Mouse (Mus musculus) liver, embryonic 14.5 days (tissue): ENCODE results near the gene Olfr463. TPM values are rescaled to one million over a fixed set of nuclear protein-coding genes. Genes with fewer than 3 reads are reported as not detected.

ENCODE experiments used
- ATAC-seq: fragments of 200-750 bp; cut with Nextera tagmentation; 2 replicates; pipeline ENCODE4 v1.8.0; 2017; ENCODE audit warnings: moderate number of reproducible peaks, mild to moderate bottlenecking, moderate library complexity; ENCODE audit not compliant: insufficient read depth
- DNase-seq, 3 experiments: peaks; one replicate each; pipeline ENCODE4 v3.0.0-alpha.2; 2012 to 2013; ENCODE audit warnings: low read depth in 3 of 3, low spot score in 3 of 3
- H3K27ac ChIP-seq: fragments of 300-500 bp; sonication (generic); 2 replicates; pipeline ENCODE4 v1.5.1; 2014; ENCODE audit warnings: moderate library complexity, mild to moderate bottlenecking, control low read depth, inconsistent platforms
- H3K27me3 ChIP-seq: fragments of 300-500 bp; sonication (generic); 2 replicates; pipeline ENCODE4 v1.6.1; 2014; ENCODE audit warnings: mild to moderate bottlenecking, low read length, moderate library complexity; ENCODE audit not compliant: control insufficient read depth, insufficient read depth
- H3K36me3 ChIP-seq: fragments of 300-500 bp; sonication (generic); replicated peaks from 2 replicates; pipeline ENCODE4 v1.6.1; 2014; ENCODE audit warnings: low read depth; ENCODE audit not compliant: control insufficient read depth, insufficient read depth
- H3K4me1 ChIP-seq, 2 experiments: fragments of 200-500 bp in 1 of 2; fragments of 300-500 bp in 1 of 2; sonication (generic) in 1 of 2; replicated peaks; 2 replicates each; pipeline ENCODE4 v1.6.1; 2012 to 2014; ENCODE audit warnings: antibody characterized with exemption in 1 of 2, inconsistent platforms in 1 of 2, low read length in 1 of 2; ENCODE audit not compliant: control insufficient read depth in 2 of 2, insufficient read depth in 2 of 2
- H3K4me2 ChIP-seq: fragments of 300-500 bp; sonication (generic); 2 replicates; pipeline ENCODE4 v1.6.1; 2014; ENCODE audit warnings: low read depth, mild to moderate bottlenecking, control low read depth, moderate library complexity
- H3K4me3 ChIP-seq, 2 experiments: fragments of 200-500 bp in 1 of 2; fragments of 300-500 bp in 1 of 2; sonication (generic) in 1 of 2; 2 replicates each; pipeline ENCODE4 v1.5.1; 2012 to 2014; ENCODE audit warnings: low read depth in 2 of 2, low read length in 2 of 2, mild to moderate bottlenecking in 2 of 2, control low read depth in 1 of 2, inconsistent platforms in 1 of 2, moderate library complexity in 1 of 2; ENCODE audit not compliant: insufficient read depth in 1 of 2
- H3K9ac ChIP-seq: fragments of 300-500 bp; sonication (generic); replicated peaks from 2 replicates; pipeline ENCODE4 v1.6.1; 2014; ENCODE audit warnings: mild to moderate bottlenecking, control low read depth, moderate library complexity
- H3K9me3 ChIP-seq: fragments of 300-500 bp; sonication (generic); 2 replicates; pipeline ENCODE4 v1.6.1; 2016; ENCODE audit warnings: low read length, mixed read lengths; ENCODE audit not compliant: control insufficient read depth
- CTCF ChIP-seq: IDR thresholded peaks from 2 replicates; pipeline ENCODE4 v1.5.1; 2016; ENCODE audit warnings: antibody characterized with exemption, low read depth, control low read depth
- EP300 ChIP-seq: IDR thresholded peaks from 2 replicates; pipeline ENCODE4 v1.6.1; 2016; ENCODE audit warnings: antibody characterized with exemption, low read depth
- WGBS: fragments of 180-500 bp; shearing (Covaris S2); extraction: QIAGEN DNeasy Blood & Tissue Kit; methylation state at CpG from one replicate; pipeline ENCODE4 v1.1.7; 2014; ENCODE audit not compliant: insufficient replicate concordance; 5-methylcytosine and 5-hydroxymethylcytosine counted together
- polyA plus RNA-seq, 2 experiments: library from polyadenylated mRNA; depleted of rRNA in 1 of 2; stranded (reverse) in 1 of 2; unstranded in 1 of 2; fragments of >200 nt; fragmentation: Nextera tagmentation in 1 of 2; extraction: Ambion mirVana in 1 of 2; gene quantifications; 2 replicates each; pipeline versions ENCODE4 v1.2.1 to v1.2.3; 2012 to 2014

Gene Olfr463
- polyA plus RNA-seq, 2 experiments = not detected

DNA sequence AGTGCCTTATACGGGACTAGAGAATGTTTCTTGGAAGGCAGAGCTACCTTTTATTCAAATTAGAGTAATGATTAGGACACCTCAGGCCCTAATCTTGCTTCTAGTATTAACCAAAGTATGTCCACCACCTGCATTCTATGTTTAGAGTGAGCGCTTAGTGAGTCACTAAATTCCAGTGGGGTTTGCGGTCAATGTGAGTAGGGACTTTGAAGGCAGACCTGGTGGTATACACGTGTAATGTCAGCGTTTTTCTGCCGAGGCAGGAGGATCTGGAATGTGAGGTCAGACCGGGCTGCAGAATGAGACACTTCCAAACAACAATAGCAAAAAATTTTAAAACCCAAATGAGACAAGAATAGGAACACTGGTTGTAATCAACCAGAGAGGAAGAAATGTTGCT is 42.6 kb downstream of the Olfr463 start:
- Histone ChIP-seq H3K27ac (no peak overlapping the region), H3K9me3 (no peaks in the 10 kb centered on the region), H3K9ac (no peak overlapping the region), H3K36me3 (no peaks in the 10 kb centered on the region), H3K27me3 (no peaks in the 10 kb centered on the region), H3K4me2 (no peak overlapping the region), H3K4me1 (peaks cover 4 to 6% of the 10 kb centered on the region in 2 experiments; a peak in 3 of 4 replicates), H3K4me3 (no peak overlapping the region)
- WGBS = 63% methylated on average over 7 of the region's 7 CpGs
- DNase-seq = no peak
- TF ChIP-seq EP300 (no peak), CTCF (no peak)
- ATAC-seq = no peak

DNA sequence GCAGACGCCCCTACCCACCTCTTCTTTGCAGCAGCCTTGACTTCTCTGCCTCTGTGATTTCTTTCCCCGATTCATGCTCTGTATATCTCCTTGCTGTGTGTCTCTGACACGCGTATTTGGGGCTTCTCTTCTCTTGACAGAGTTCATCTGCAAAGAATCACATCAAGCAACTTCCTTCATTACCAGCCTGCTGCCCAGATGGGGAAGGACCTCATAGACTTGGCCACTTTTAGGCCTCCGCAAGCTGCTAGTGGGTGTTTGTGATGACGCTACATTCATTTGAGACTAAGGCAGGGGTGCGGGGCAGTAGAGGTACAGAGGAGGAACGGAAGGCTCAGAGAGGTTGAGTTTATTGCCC is 43.6 kb downstream of the Olfr463 start:
- Histone ChIP-seq H3K4me3 (peak overlapping the region; percentile 61 to 67), H3K9ac (peak overlapping the region; percentile 40; the same call in 1 of the 2 replicates), H3K27ac (no peak overlapping the region), H3K27me3 (no peaks in the 10 kb centered on the region), H3K4me2 (peak overlapping the region; percentile 78), H3K4me1 (peaks cover 4 to 6% of the 10 kb centered on the region in 2 experiments; a peak in 3 of 4 replicates), H3K9me3 (no peaks in the 10 kb centered on the region), H3K36me3 (no peaks in the 10 kb centered on the region)
- 39% methylated on average over 8 of the region's 8 CpGs for WGBS
- DNase-seq (no peak), ATAC-seq (no peak)
- TF ChIP-seq EP300 = no peak
- no peak for TF ChIP-seq CTCF

GRCm38 (mm10) chr11:87852690-87853596 is 44.2 kb downstream of the Olfr463 start, which contains the start of gene Mks1:
Gene Mks1 (plus strand): TSS chr11:87853215.
- DNase-seq = peak; percentile 66 to 73 (median 71)
- H3K9ac ChIP-seq = peak within 1 kb of the TSS; percentile 40
- no peak within 1 kb of the TSS for H3K27ac ChIP-seq
- H3K4me3 ChIP-seq = peak within 1 kb of the TSS; percentile 61 to 67
- peak within 1 kb of the TSS; percentile 78 for H3K4me2 ChIP-seq
- H3K4me1 ChIP-seq = peaks cover 4 to 6% of the 10 kb centered on the region in 2 experiments; a peak in 3 of 4 replicates
- no peaks in the 10 kb centered on the region for H3K9me3 ChIP-seq
- TF ChIP-seq CTCF (no peak), EP300 (no peak)
- H3K36me3 ChIP-seq = no peaks in the 10 kb centered on the region
- peak; percentile 73 for ATAC-seq
- no peaks in the 10 kb centered on the region for H3K27me3 ChIP-seq
- WGBS = 3% methylated on average over 40 of the region's 40 CpGs

GRCm38 (mm10) chr11:87847884-87848283 is 49.3 kb downstream of the Olfr463 start:
- H3K36me3 ChIP-seq = no peaks in the 10 kb centered on the region
- 0 out of 4 replicates have a peak, but pooled peaks cover 0 to 2% of the 10 kb centered on the region in 2 experiments for H3K4me1 ChIP-seq
- no peak overlapping the region for H3K27ac ChIP-seq
- no peaks in the 10 kb centered on the region for H3K9me3 ChIP-seq
- TF ChIP-seq EP300 = no peak
- no peak for TF ChIP-seq CTCF
- no peak overlapping the region for H3K4me3 ChIP-seq
- 57% methylated on average over 6 of the region's 6 CpGs for WGBS
- H3K27me3 ChIP-seq = no peaks in the 10 kb centered on the region
- no peak overlapping the region for H3K4me2 ChIP-seq
- no peak overlapping the region for H3K9ac ChIP-seq
- DNase-seq (no peak), ATAC-seq (no peak)

GRCm38 (mm10) chr11:87846968-87847600 is 50.1 kb downstream of the Olfr463 start:
- H3K4me2 ChIP-seq = no peak overlapping the region
- ATAC-seq (no peak), DNase-seq (no peak)
- 69% methylated on average over 12 of the region's 12 CpGs for WGBS
- no peaks in the 10 kb centered on the region for H3K27me3 ChIP-seq
- no peaks in the 10 kb centered on the region for H3K36me3 ChIP-seq
- H3K9ac ChIP-seq = no peak overlapping the region
- no peaks in the 10 kb centered on the region for H3K4me1 ChIP-seq
- no peak overlapping the region for H3K4me3 ChIP-seq
- no peaks in the 10 kb centered on the region for H3K9me3 ChIP-seq
- H3K27ac ChIP-seq = no peak overlapping the region
- no peak for TF ChIP-seq EP300
- TF ChIP-seq CTCF = no peak

Other genes with a start within 250 kb of the Olfr463 start
- gene Rnf43, start 234.7 kb downstream of the Olfr463 start, polyA plus RNA-seq (2012; rRNA removed) = 3.5 and 4.2 TPM in 2 replicates
- gene Rnf43, start 234.7 kb downstream of the Olfr463 start, polyA plus RNA-seq (2014; fragmentation: Nextera tagmentation; extraction: Ambion mirVana) = 4.5 and 5.0 TPM in 2 replicates
- gene Supt4a, start 159.8 kb downstream of the Olfr463 start, polyA plus RNA-seq (2012; rRNA removed) = 111 TPM in 2 replicates
- gene Supt4a, start 159.8 kb downstream of the Olfr463 start, polyA plus RNA-seq (2014; fragmentation: Nextera tagmentation; extraction: Ambion mirVana) = 211 and 214 TPM in 2 replicates
- gene Tspoap1, start 136.8 kb downstream of the Olfr463 start, polyA plus RNA-seq (2012; rRNA removed) = 5.4 and 5.5 TPM in 2 replicates
- 1.1 and 2.4 TPM in 2 replicates for gene Tspoap1, start 136.8 kb downstream of the Olfr463 start, polyA plus RNA-seq (2014; fragmentation: Nextera tagmentation; extraction: Ambion mirVana)
- 142 and 163 TPM in 2 replicates for gene Mpo, start 103.8 kb downstream of the Olfr463 start, polyA plus RNA-seq (2012; rRNA removed)
- 301 and 360 TPM in 2 replicates for gene Mpo, start 103.8 kb downstream of the Olfr463 start, polyA plus RNA-seq (2014; fragmentation: Nextera tagmentation; extraction: Ambion mirVana)
- 0.02 TPM in 1 of 2 replicates, not detected in the other for gene Lpo, start 69.1 kb downstream of the Olfr463 start, polyA plus RNA-seq (2012; rRNA removed)
- not detected in 2 replicates for gene Lpo, start 69.1 kb downstream of the Olfr463 start, polyA plus RNA-seq (2014; fragmentation: Nextera tagmentation; extraction: Ambion mirVana)
- gene Mks1, start 44.2 kb downstream of the Olfr463 start, polyA plus RNA-seq (2012; rRNA removed) = 2.0 and 2.3 TPM in 2 replicates
- 0.71 and 0.86 TPM in 2 replicates for gene Mks1, start 44.2 kb downstream of the Olfr463 start, polyA plus RNA-seq (2014; fragmentation: Nextera tagmentation; extraction: Ambion mirVana)
- 3.4 and 3.8 TPM in 2 replicates for gene Epx, start 21.9 kb downstream of the Olfr463 start, polyA plus RNA-seq (2012; rRNA removed)
- gene Epx, start 21.9 kb downstream of the Olfr463 start, polyA plus RNA-seq (2014; fragmentation: Nextera tagmentation; extraction: Ambion mirVana) = 0.39 and 0.65 TPM in 2 replicates
- not detected in 2 replicates for gene Olfr462, start 5.1 kb downstream of the Olfr463 start, polyA plus RNA-seq (2012; rRNA removed)
- not detected in 2 replicates for gene Olfr462, start 5.1 kb downstream of the Olfr463 start, polyA plus RNA-seq (2014; fragmentation: Nextera tagmentation; extraction: Ambion mirVana)
- not detected in 2 replicates for gene Olfr464, start 23.6 kb upstream of the Olfr463 start, polyA plus RNA-seq (2012; rRNA removed)
- not detected in 2 replicates for gene Olfr464, start 23.6 kb upstream of the Olfr463 start, polyA plus RNA-seq (2014; fragmentation: Nextera tagmentation; extraction: Ambion mirVana)
- 18.0 and 21.5 TPM in 2 replicates for gene Dynll2, start 90.1 kb upstream of the Olfr463 start, polyA plus RNA-seq (2012; rRNA removed)
- gene Dynll2, start 90.1 kb upstream of the Olfr463 start, polyA plus RNA-seq (2014; fragmentation: Nextera tagmentation; extraction: Ambion mirVana) = 5.7 TPM in 2 replicates
- gene Srsf1, start 150.0 kb upstream of the Olfr463 start, polyA plus RNA-seq (2012; rRNA removed) = 111 and 163 TPM in 2 replicates
- gene Srsf1, start 150.0 kb upstream of the Olfr463 start, polyA plus RNA-seq (2014; fragmentation: Nextera tagmentation; extraction: Ambion mirVana) = 139 and 158 TPM in 2 replicates
- 4.7 and 5.7 TPM in 2 replicates for gene Vezf1, start 170.9 kb upstream of the Olfr463 start, polyA plus RNA-seq (2012; rRNA removed)
- 7.5 and 9.1 TPM in 2 replicates for gene Vezf1, start 170.9 kb upstream of the Olfr463 start, polyA plus RNA-seq (2014; fragmentation: Nextera tagmentation; extraction: Ambion mirVana)
- gene Cuedc1, start 200.7 kb upstream of the Olfr463 start, polyA plus RNA-seq (2012; rRNA removed) = 0.76 and 0.96 TPM in 2 replicates
- 0.36 and 0.53 TPM in 2 replicates for gene Cuedc1, start 200.7 kb upstream of the Olfr463 start, polyA plus RNA-seq (2014; fragmentation: Nextera tagmentation; extraction: Ambion mirVana)